Mouse (Mus musculus) cortical plate, adult 2 months (tissue): ENCODE results near the gene Nemp1. TPM values are rescaled to one million over a fixed set of nuclear protein-coding genes. Genes with fewer than 3 reads are reported as not detected.
A peak's percentile ranks its signal among the peaks of the same experiment; 100 is the strongest.

ENCODE experiments used
- H3K27ac ChIP-seq: fragments of 200-500 bp; 2 replicates; pipeline ENCODE4 v1.5.1; 2012; ENCODE audit warnings: low read length, control low read depth, inconsistent platforms; ENCODE audit not compliant: insufficient read depth
- H3K4me1 ChIP-seq: fragments of 200-500 bp; 2 replicates; pipeline ENCODE4 v1.6.1; 2011; ENCODE audit warnings: low read length; ENCODE audit not compliant: control insufficient read depth, insufficient read depth
- H3K4me3 ChIP-seq: fragments of 200-500 bp; 2 replicates; pipeline ENCODE4 v1.5.1; 2011; ENCODE audit warnings: mild to moderate bottlenecking, low read length, control low read depth; ENCODE audit not compliant: insufficient read depth
- CTCF ChIP-seq: fragments of 200-500 bp; IDR thresholded peaks from 2 replicates; pipeline ENCODE4 v1.5.1; 2011; ENCODE audit warnings: mild to moderate bottlenecking, control low read depth, low read length; ENCODE audit not compliant: insufficient read depth; ENCODE audit errors: extremely low read depth
- POLR2A ChIP-seq: fragments of 200-500 bp; IDR thresholded peaks from 2 replicates; pipeline ENCODE4 v1.6.1; 2011; ENCODE audit warnings: mild to moderate bottlenecking, low read length, control low read depth; ENCODE audit not compliant: insufficient read depth; ENCODE audit errors: extremely low read depth
- polyA plus RNA-seq: library from polyadenylated mRNA; depleted of rRNA; stranded (reverse); fragments of >200 nt; gene quantifications from 2 replicates; pipeline ENCODE4 v1.2.3, GENCODE M21; 2012

The Nemp1 gene
- polyA plus RNA-seq, 1 experiment = 3.8 TPM

- TF ChIP-seq POLR2A (no peak), CTCF (no peak)
- H3K4me3 ChIP-seq = no peak overlapping the region
- H3K4me1 ChIP-seq = no peaks in the 10 kb centered on the region
Observed at GRCm38 (mm10) chr10:127712736-127713135, 46.0 kb downstream of the Nemp1 start.

DNA sequence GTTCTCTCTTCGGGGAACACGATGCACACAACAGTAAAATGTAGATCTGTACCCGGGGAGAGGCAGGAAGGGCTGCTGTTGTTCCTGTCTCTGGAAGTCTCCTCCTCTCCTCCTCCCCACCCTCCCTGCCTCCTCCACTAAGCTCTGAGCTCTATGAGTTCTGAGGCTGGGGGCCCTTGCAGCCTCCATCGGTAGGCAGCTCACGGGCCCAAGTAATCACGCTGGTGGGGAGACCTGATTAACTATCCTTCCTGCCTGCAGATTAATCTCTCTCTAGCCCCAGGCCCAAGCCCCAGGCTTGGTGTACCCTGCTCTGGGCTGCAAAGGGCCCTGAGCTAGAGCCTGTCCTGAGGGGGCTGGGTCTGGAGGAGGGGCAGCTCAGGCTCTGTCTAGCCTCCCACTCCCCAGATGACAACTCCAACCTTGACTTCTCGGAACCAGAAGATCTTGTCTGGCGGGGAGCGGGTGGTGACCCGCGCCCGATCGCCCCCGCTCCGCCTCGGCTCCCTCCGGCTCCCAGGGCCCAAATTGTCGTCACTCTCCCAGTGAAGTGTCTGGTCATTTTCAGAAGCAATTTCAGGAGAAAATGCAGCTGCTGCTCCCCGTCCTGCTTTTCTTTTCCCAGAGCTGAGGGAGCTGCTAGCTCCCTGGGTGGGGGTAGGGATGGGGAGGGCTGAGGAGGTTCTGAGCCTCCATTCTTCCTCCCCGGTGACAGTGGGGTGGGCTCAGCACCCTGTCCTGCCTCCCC, 55.1 kb downstream of the Nemp1 start:
- TF ChIP-seq CTCF = no peak
- no peak for TF ChIP-seq POLR2A
- Histone ChIP-seq H3K4me3 (no peak overlapping the region), H3K27ac (no peak overlapping the region), H3K4me1 (no peaks in the 10 kb centered on the region)

More at GRCm38 (mm10) chr10:127712736-127713135, 46.0 kb downstream of the Nemp1 start:
- H3K27ac ChIP-seq = no peak overlapping the region

DNA sequence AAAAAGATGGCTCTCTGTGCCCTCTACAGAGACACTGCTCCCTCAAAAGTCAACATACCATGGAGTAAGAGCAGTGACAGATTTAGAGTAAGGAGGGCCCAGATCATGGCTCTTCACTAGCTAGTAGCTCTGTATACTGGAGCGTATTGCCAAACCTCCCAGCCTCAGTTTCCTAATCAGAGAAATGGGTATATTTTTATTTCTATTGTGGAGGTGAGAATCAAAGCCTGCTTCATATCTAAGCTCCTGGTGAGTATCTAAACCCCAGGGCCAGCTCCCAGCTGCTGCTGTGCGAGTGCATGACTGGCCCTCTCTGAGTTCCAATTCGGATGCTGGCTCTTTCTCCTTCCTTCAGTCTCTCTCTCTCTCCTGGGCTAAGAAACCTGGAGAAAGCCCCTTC, 57.5 kb downstream of the Nemp1 start, which contains the start of gene Tac2:
Gene Tac2, plus strand, starts transcription at position 301 of the 400 bp plus-strand sequence.
- H3K4me3 ChIP-seq = no peak within 1 kb of the TSS
- TF ChIP-seq CTCF (no peak), POLR2A (no peak)
- H3K4me1 ChIP-seq = peaks cover 2% of the 10 kb centered on the region; the same call in 1 of the 2 replicates
- H3K27ac ChIP-seq = no peak within 1 kb of the TSS

DNA sequence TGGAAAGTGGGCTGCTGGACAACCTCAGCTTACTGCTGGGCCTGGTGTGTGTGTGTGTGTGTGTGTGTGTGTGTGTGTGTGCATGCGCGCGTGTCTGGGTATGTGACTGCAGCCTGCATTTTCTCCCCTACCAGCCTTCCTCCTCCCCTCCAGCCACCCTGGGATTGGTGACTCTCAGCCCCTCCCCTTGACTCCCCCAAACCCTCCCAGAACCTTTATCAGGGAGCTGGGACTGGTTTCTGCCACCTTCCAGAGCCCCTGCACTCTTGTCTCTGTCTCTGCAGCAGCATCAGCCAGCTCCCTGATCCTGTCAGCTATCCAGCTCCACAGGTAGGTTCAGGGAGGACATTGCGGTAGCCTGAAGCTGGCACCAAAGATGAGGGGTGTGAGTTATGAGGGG, 58.4 kb downstream of the Nemp1 start:
- no peak for TF ChIP-seq CTCF
- TF ChIP-seq POLR2A = no peak
- no peak overlapping the region for H3K4me3 ChIP-seq
- H3K4me1 ChIP-seq = peaks cover 2% of the 10 kb centered on the region; the same call in 1 of the 2 replicates
- H3K27ac ChIP-seq = no peak overlapping the region

DNA sequence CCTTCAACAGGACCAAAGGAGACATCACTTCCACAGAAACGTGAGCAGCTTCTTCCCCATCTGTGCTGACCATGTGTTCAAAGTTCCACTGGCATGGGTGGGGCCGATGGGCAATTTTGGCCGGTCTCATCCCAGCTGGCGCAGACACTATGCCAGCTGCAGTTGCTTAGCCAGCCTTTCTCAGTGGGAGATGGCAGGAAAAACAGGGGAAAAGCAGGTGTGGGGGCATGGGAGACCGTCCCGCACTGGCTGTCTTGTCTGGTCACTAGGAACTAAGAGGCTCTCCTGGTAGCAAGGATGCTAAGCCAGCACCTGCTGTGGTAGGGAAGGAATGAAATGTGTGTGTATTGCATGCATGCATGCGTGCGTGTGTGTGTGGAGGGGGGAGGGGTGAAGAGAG, 61.7 kb downstream of the Nemp1 start:
- Histone ChIP-seq H3K4me1 (peaks cover 2% of the 10 kb centered on the region; the same call in 1 of the 2 replicates), H3K27ac (no peak overlapping the region), H3K4me3 (no peak overlapping the region)
- no peak for TF ChIP-seq CTCF
- no peak for TF ChIP-seq POLR2A

DNA sequence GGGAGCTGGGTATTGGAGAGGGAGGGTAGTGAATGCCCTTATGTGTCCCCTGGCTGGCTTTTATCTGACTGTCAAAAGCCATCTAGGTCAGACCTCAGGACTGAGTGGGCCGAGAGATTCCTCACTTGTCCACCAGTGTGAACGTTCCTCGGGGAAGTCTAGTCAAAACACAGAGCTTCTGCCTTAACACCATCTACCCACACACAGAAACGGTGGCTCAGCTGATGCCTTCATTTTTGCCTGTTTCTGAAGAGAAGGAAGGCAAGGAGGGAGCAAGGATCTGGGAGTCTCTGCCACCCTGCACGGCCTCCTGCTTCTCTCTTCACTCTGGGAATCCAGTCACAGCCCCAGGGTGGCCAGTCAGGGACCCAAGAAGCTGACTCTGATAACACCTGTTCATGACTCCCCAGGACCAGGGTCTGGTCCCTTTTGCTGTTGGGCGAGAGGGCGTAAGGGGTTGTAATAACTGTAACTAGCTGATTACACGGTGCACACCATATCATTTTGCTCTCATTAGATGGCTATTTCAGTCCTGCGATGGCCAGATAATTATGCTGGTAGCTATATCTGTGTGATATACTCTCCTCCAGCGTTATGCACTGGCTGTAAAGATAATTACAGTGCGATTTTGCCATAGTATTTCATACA, 63.7 kb downstream of the Nemp1 start:
- no peak for TF ChIP-seq POLR2A
- TF ChIP-seq CTCF = no peak
- H3K27ac ChIP-seq = no peak overlapping the region
- no peak overlapping the region for H3K4me3 ChIP-seq

GRCm38 (mm10) chr10:127730933-127731310, 64.2 kb downstream of the Nemp1 start:
- no peak overlapping the region for H3K4me3 ChIP-seq
- no peak for TF ChIP-seq CTCF
- TF ChIP-seq POLR2A = no peak
- no peak overlapping the region for H3K27ac ChIP-seq
- peaks cover 2% of the 10 kb centered on the region; the same call in 1 of the 2 replicates for H3K4me1 ChIP-seq

More for the DNA sequence above, 63.7 kb downstream of the Nemp1 start:
- H3K4me1 ChIP-seq = peaks cover 2% of the 10 kb centered on the region; the same call in 1 of the 2 replicates

GRCm38 (mm10) chr10:127731397-127731796, 64.7 kb downstream of the Nemp1 start:
- H3K4me1 ChIP-seq = peaks cover 2% of the 10 kb centered on the region; the same call in 1 of the 2 replicates
- no peak overlapping the region for H3K27ac ChIP-seq
- H3K4me3 ChIP-seq = no peak overlapping the region
- no peak for TF ChIP-seq POLR2A
- no peak for TF ChIP-seq CTCF

DNA sequence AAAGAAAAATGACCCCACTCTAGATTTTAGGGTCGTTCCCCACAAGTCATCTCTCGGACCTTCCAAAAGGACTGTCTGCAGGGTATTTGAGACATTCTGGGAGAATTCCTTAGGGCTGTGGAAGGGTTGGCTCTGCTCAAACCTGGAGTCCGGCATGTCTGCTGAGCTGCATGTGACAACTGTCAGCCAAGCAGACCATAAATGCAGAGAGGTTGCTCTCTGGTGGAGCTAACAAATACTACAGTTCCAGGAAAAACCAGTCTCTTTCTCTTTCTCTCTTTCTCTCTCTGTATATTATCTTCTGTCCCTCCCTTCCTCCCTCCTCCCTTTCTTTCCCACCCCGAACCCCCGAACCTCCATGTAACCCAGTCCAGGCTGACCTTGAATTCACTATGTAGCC, 67.7 kb downstream of the Nemp1 start:
- no peak overlapping the region for H3K4me3 ChIP-seq
- H3K27ac ChIP-seq = no peak overlapping the region
- H3K4me1 ChIP-seq = no peaks in the 10 kb centered on the region
- no peak for TF ChIP-seq POLR2A
- peak; percentile 57 for TF ChIP-seq CTCF
